Mouse (Mus musculus): Measurements from ENCODE around the gene Gm49392. TPM values are rescaled to one million over a fixed set of nuclear protein-coding genes. Genes with fewer than 3 reads are reported as not detected.
"Not testable (repeated sequence)": the region's sequence is repeated elsewhere in the genome, so short reads cannot be mapped to it uniquely, and the experiment has no call there.

Gm49392 gene
- polyA plus RNA-seq (2014; fragmentation: Nextera tagmentation; extraction: Ambion mirVana) = not detected in 2 replicates

- not testable (repeated sequence) for ATAC-seq (ENCODE audit: low read depth); H3K4me3 ChIP-seq (ENCODE audit: low read depth, low read length); H3K9me3 ChIP-seq (ENCODE audit: control insufficient read depth, low read length); H3K36me3 ChIP-seq (ENCODE audit: control insufficient read depth, insufficient read depth, low read length); H3K27ac ChIP-seq (ENCODE audit: low read depth, low read length); H3K4me1 ChIP-seq (ENCODE audit: control insufficient read depth, insufficient read depth, low read length); H3K4me2 ChIP-seq (ENCODE audit: low read depth, low read length); H3K27me3 ChIP-seq (ENCODE audit: control insufficient read depth, insufficient read depth, low read length); H3K9ac ChIP-seq (replicated peaks; ENCODE audit: low read depth, low read length)
- 100% methylated on average over 6 of the region's 8 CpGs for WGBS
Observed at GRCm38 (mm10) chr13:60896794-60897193, at the start of gene Gm49392. Gm49392 (minus strand) TSS chr13:60896894.

DNA sequence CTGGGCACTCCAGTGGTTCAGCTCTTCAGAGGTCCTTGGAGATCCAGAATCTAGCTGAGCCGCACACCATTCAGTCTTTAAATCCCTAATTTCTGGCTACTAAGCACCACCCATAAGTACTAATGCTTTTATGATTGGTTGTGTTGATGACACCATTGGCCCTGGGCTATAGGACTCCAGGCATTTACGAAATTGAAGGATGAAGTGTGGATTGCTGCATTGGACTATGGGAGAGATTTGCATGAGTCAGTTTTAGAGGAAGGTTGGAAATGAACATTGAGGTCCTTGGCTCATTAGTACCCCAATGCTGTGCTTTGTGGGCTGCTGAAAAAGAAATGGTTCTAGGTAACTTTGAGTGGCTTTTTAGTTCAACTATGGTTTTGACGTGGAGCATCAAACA lies 45.2 kb upstream of the Gm49392 start, which contains the start of gene Tpbpa:
Gene Tpbpa, minus strand, starts transcription at position 101 of the 400 bp plus-strand sequence.
- H3K9me3 ChIP-seq (ENCODE audit: control insufficient read depth, low read length); H3K4me3 ChIP-seq (ENCODE audit: low read depth, low read length); H3K9ac ChIP-seq (replicated peaks; ENCODE audit: low read depth, low read length); ATAC-seq (ENCODE audit: low read depth); H3K4me2 ChIP-seq (ENCODE audit: low read depth, low read length); H3K4me1 ChIP-seq (ENCODE audit: control insufficient read depth, insufficient read depth, low read length); H3K27me3 ChIP-seq (ENCODE audit: control insufficient read depth, insufficient read depth, low read length); H3K36me3 ChIP-seq (ENCODE audit: control insufficient read depth, insufficient read depth, low read length); H3K27ac ChIP-seq (ENCODE audit: low read depth, low read length): not testable (repeated sequence)
- WGBS = 82% methylated on average over 3 of the region's 3 CpGs

GRCm38 (mm10) chr13:60936500-60936901 lies 39.8 kb upstream of the Gm49392 start, which contains the start of the genes Gm49391 and Ctla2a:
Gm49391 (minus strand) TSS chr13:60936571.
Ctla2a (minus strand) TSS chr13:60936625.
- no peaks in the 10 kb centered on the region for H3K9me3 ChIP-seq (ENCODE audit: control insufficient read depth, low read length)
- H3K36me3 ChIP-seq (ENCODE audit: control insufficient read depth, insufficient read depth, low read length) = no peaks in the 10 kb centered on the region
- no peaks in the 10 kb centered on the region for H3K4me1 ChIP-seq (ENCODE audit: control insufficient read depth, insufficient read depth, low read length)
- no peak for ATAC-seq (ENCODE audit: low read depth)
- no peak within 1 kb of the TSS for H3K27ac ChIP-seq (ENCODE audit: low read depth, low read length)
- H3K4me2 ChIP-seq (ENCODE audit: low read depth, low read length) = no peak within 1 kb of the TSS
- no peaks in the 10 kb centered on the region for H3K27me3 ChIP-seq (ENCODE audit: control insufficient read depth, insufficient read depth, low read length)
- no peak within 1 kb of the TSS for H3K4me3 ChIP-seq (ENCODE audit: low read depth, low read length)
- WGBS = 66% methylated on average over 5 of the region's 5 CpGs
- no peak within 1 kb of the TSS for H3K9ac ChIP-seq (replicated peaks; ENCODE audit: low read depth, low read length)

- 77% methylated on average over 2 of the region's 2 CpGs for WGBS
- H3K27me3 ChIP-seq (ENCODE audit: control insufficient read depth, insufficient read depth, low read length); ATAC-seq (ENCODE audit: low read depth): not testable (repeated sequence)
Observed at GRCm38 (mm10) chr13:60935490-60935889, 38.8 kb upstream of the Gm49392 start, which contains the start of gene Gm49393. Gm49393 (minus strand) TSS chr13:60935590.

GRCm38 (mm10) chr13:60904780-60905179 lies 8.1 kb upstream of the Gm49392 start, which contains the start of gene Tpbpb:
Tpbpb (minus strand) TSS chr13:60904880.
- H3K4me1 ChIP-seq (ENCODE audit: control insufficient read depth, insufficient read depth, low read length); H3K9me3 ChIP-seq (ENCODE audit: control insufficient read depth, low read length); H3K27me3 ChIP-seq (ENCODE audit: control insufficient read depth, insufficient read depth, low read length); H3K4me2 ChIP-seq (ENCODE audit: low read depth, low read length); H3K27ac ChIP-seq (ENCODE audit: low read depth, low read length); H3K9ac ChIP-seq (replicated peaks; ENCODE audit: low read depth, low read length); ATAC-seq (ENCODE audit: low read depth); H3K4me3 ChIP-seq (ENCODE audit: low read depth, low read length); H3K36me3 ChIP-seq (ENCODE audit: control insufficient read depth, insufficient read depth, low read length): not testable (repeated sequence)
- WGBS = 93% methylated on average over 2 of the region's 2 CpGs

More at GRCm38 (mm10) chr13:60935490-60935889, 38.8 kb upstream of the Gm49392 start, which contains the start of gene Gm49393:
- H3K36me3 ChIP-seq (ENCODE audit: control insufficient read depth, insufficient read depth, low read length); H3K4me1 ChIP-seq (ENCODE audit: control insufficient read depth, insufficient read depth, low read length); H3K27ac ChIP-seq (ENCODE audit: low read depth, low read length); H3K4me2 ChIP-seq (ENCODE audit: low read depth, low read length); H3K4me3 ChIP-seq (ENCODE audit: low read depth, low read length); H3K9ac ChIP-seq (replicated peaks; ENCODE audit: low read depth, low read length); H3K9me3 ChIP-seq (ENCODE audit: control insufficient read depth, low read length): not testable (repeated sequence)

DNA sequence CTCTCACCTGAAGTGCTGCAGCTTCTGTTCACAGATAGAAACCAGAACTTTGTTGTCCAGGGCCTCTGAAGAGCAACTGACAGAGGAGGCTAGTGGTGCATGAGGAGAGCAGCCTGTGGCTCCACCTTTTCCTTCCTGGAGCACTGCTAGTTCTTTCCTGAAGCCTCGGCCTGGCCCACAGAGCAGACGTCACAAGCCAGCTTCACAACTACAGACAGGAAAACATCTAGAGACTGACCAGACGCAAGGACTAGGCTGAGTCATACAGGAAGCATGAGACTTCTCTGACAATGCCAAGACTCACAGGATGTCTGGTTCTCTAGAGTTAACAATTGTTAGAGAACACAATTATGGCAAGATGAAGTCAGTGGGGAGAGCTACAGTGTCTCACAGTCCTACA lies 634 bp upstream of the Gm49392 start, which contains the start of gene Ctla2b:
Gene Ctla2b, minus strand, starts transcription at position 120 of the 400 bp plus-strand sequence.
- Histone ChIP-seq H3K9me3 (ENCODE audit: control insufficient read depth, low read length) (no peaks in the 10 kb centered on the region), H3K4me2 (ENCODE audit: low read depth, low read length) (no peak within 1 kb of the TSS), H3K4me1 (ENCODE audit: control insufficient read depth, insufficient read depth, low read length) (no peaks in the 10 kb centered on the region), H3K36me3 (ENCODE audit: control insufficient read depth, insufficient read depth, low read length) (no peaks in the 10 kb centered on the region), H3K27me3 (ENCODE audit: control insufficient read depth, insufficient read depth, low read length) (no peaks in the 10 kb centered on the region), H3K4me3 (ENCODE audit: low read depth, low read length) (no peak within 1 kb of the TSS), H3K9ac (replicated peaks; ENCODE audit: low read depth, low read length) (no peak within 1 kb of the TSS), H3K27ac (ENCODE audit: low read depth, low read length) (no peak within 1 kb of the TSS)
- 86% methylated on average over 3 of the region's 3 CpGs for WGBS
- no peak for ATAC-seq (ENCODE audit: low read depth)

- H3K9me3 ChIP-seq (ENCODE audit: control insufficient read depth, low read length) = no peaks in the 10 kb centered on the region
- no peaks in the 10 kb centered on the region for H3K27me3 ChIP-seq (ENCODE audit: control insufficient read depth, insufficient read depth, low read length)
- no peaks in the 10 kb centered on the region for H3K4me1 ChIP-seq (ENCODE audit: control insufficient read depth, insufficient read depth, low read length)
- ATAC-seq (ENCODE audit: low read depth) = no peak
- H3K27ac ChIP-seq (ENCODE audit: low read depth, low read length) = no peak overlapping the region
- H3K4me2 ChIP-seq (ENCODE audit: low read depth, low read length) = no peak overlapping the region
- no peak overlapping the region for H3K4me3 ChIP-seq (ENCODE audit: low read depth, low read length)
- no peak overlapping the region for H3K9ac ChIP-seq (replicated peaks; ENCODE audit: low read depth, low read length)
- H3K36me3 ChIP-seq (ENCODE audit: control insufficient read depth, insufficient read depth, low read length) = no peaks in the 10 kb centered on the region
Observed at GRCm38 (mm10) chr13:60895406-60896160, 1.1 kb downstream of the Gm49392 start.

DNA sequence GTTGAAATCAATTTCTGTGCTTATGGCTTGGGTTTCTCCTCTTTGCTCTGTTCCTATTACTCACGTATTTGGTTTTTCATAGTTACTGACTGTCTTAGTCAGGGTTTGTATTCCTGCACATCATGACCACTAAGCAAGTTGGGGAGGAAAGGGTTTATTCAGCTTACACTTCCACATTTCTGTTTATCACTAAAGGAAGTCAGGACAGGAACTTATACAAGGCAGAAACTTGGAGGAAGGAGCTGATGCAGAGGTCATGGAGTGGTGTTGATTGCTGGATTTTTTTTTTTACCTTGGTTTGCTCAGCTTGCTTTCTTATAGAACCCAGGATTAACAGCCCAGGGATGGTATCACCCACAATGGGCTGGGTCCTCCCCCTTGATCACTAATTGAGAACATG lies 4.4 kb downstream of the Gm49392 start:
- Histone ChIP-seq H3K27me3 (ENCODE audit: control insufficient read depth, insufficient read depth, low read length) (no peaks in the 10 kb centered on the region), H3K4me3 (ENCODE audit: low read depth, low read length) (no peak overlapping the region), H3K9me3 (ENCODE audit: control insufficient read depth, low read length) (no peaks in the 10 kb centered on the region), H3K27ac (ENCODE audit: low read depth, low read length) (no peak overlapping the region), H3K36me3 (ENCODE audit: control insufficient read depth, insufficient read depth, low read length) (no peaks in the 10 kb centered on the region), H3K4me1 (ENCODE audit: control insufficient read depth, insufficient read depth, low read length) (no peaks in the 10 kb centered on the region), H3K9ac (replicated peaks; ENCODE audit: low read depth, low read length) (no peak overlapping the region), H3K4me2 (ENCODE audit: low read depth, low read length) (no peak overlapping the region)
- 95% methylated on average over 1 of the region's 1 CpGs for WGBS
- no peak for ATAC-seq (ENCODE audit: low read depth)

GRCm38 (mm10) chr13:60864281-60864680 lies 32.4 kb downstream of the Gm49392 start, which contains the start of gene 4930486L24Rik:
4930486L24Rik (minus strand) TSS chr13:60864475.
- ATAC-seq (ENCODE audit: low read depth) = no peak
- Histone ChIP-seq H3K4me2 (ENCODE audit: low read depth, low read length) (no peak within 1 kb of the TSS), H3K9ac (replicated peaks; ENCODE audit: low read depth, low read length) (no peak within 1 kb of the TSS), H3K36me3 (ENCODE audit: control insufficient read depth, insufficient read depth, low read length) (no peaks in the 10 kb centered on the region), H3K27me3 (ENCODE audit: control insufficient read depth, insufficient read depth, low read length) (no peaks in the 10 kb centered on the region), H3K9me3 (ENCODE audit: control insufficient read depth, low read length) (no peaks in the 10 kb centered on the region), H3K4me1 (ENCODE audit: control insufficient read depth, insufficient read depth, low read length) (no peaks in the 10 kb centered on the region), H3K4me3 (ENCODE audit: low read depth, low read length) (no peak within 1 kb of the TSS), H3K27ac (ENCODE audit: low read depth, low read length) (no peak within 1 kb of the TSS)
- WGBS = 84% methylated on average over 1 of the region's 1 CpGs

All from neural tube, embryonic 14.5 days (tissue).